Mouse (Mus musculus) hindbrain, embryonic 10.5 days (tissue): ENCODE data around the gene C1ql1. TPM values are rescaled to one million over a fixed set of nuclear protein-coding genes. Genes with fewer than 3 reads are reported as not detected.

ENCODE experiments used
- DNase-seq: peaks from one replicate; pipeline ENCODE4 v3.0.0-alpha.2; 2017; ENCODE audit warnings: low spot score
- H3K27ac ChIP-seq: fragments of 300-500 bp; sonication (generic); 2 replicates; pipeline ENCODE4 v1.5.1; 2016; ENCODE audit warnings: mild to moderate bottlenecking, moderate library complexity
- H3K27me3 ChIP-seq: fragments of 300-500 bp; sonication (generic); 2 replicates; pipeline ENCODE4 v1.6.1; 2016; ENCODE audit warnings: mild to moderate bottlenecking; ENCODE audit not compliant: poor library complexity, insufficient read depth, severe bottlenecking
- H3K36me3 ChIP-seq: fragments of 300-500 bp; sonication (generic); 2 replicates; pipeline ENCODE4 v1.6.1; 2016; ENCODE audit warnings: mild to moderate bottlenecking, moderate library complexity
- H3K4me1 ChIP-seq: fragments of 300-500 bp; sonication (generic); replicated peaks from 2 replicates; pipeline ENCODE4 v1.6.1; 2016; ENCODE audit warnings: mild to moderate bottlenecking
- H3K4me3 ChIP-seq: fragments of 300-500 bp; sonication (generic); 2 replicates; pipeline ENCODE4 v1.5.1; 2016; ENCODE audit warnings: mild to moderate bottlenecking, moderate library complexity
- H3K9me3 ChIP-seq: fragments of 300-500 bp; sonication (generic); 2 replicates; pipeline ENCODE4 v1.6.1; 2016; ENCODE audit warnings: mild to moderate bottlenecking, moderate library complexity
- WGBS: fragments of 180-500 bp; shearing (Covaris S2); methylation state at CpG from one replicate; pipeline ENCODE4 v1.1.7; 2016; 5-methylcytosine and 5-hydroxymethylcytosine counted together
- polyA plus RNA-seq: library from polyadenylated mRNA; unstranded; fragments of >200 nt; fragmentation: Nextera tagmentation; extraction: Ambion mirVana; gene quantifications from 2 replicates; pipeline ENCODE4 v1.2.1, GENCODE M21; 2016

Gene C1ql1
- polyA plus RNA-seq, result 4.4 and 11.5 TPM in 2 replicates

DNA sequence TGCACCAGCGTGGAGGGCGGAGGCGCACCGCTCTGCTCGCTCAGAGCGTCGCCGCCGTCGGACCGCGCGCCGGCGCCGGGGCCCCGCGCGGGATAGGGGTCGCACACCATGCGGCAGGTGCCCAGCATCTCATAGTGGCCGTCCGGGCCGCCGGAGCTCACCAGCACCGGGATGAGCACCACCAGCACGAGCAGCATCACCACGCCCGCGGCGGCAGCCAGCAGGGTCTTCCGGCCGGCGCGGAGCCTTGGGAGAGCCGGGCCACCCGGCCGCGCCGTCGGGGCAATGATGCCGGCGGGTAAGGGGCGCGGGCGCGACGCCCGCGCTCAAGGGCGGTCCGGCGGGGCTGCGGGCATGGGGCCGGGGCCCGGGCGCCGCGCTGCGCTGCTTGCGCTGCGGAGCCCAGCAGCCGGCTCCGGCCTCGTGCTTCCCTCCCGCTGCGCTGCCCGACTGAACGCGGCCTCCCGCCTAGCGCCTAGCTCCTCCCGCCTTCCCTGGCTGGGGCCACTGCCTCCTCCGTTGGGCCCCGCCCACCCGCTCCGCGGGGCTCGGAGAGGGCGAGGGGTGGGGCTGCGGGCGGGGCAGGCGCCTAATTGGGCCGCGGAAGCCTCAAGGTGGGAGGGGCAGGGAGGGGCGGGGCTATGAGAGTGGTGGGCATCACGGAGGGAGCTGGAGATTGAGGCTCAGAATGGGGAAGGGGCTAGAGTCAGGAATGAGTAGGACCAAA, at the start of gene C1ql1:
TSS of gene C1ql1 (minus strand) at position 424 of the 727 bp plus-strand sequence.
- DNase-seq, result peak; percentile 90
- H3K4me1 ChIP-seq, result peaks cover 50% of the 10 kb centered on the region
- peak within 1 kb of the TSS; percentile 53 for H3K4me3 ChIP-seq
- no peaks in the 10 kb centered on the region for H3K9me3 ChIP-seq
- H3K27me3 ChIP-seq, result peaks cover 98% of the 10 kb centered on the region
- no peaks in the 10 kb centered on the region for H3K36me3 ChIP-seq
- under 1% methylated on average over 87 of the region's 87 CpGs for WGBS
- peak within 1 kb of the TSS; percentile 85 for H3K27ac ChIP-seq

DNA sequence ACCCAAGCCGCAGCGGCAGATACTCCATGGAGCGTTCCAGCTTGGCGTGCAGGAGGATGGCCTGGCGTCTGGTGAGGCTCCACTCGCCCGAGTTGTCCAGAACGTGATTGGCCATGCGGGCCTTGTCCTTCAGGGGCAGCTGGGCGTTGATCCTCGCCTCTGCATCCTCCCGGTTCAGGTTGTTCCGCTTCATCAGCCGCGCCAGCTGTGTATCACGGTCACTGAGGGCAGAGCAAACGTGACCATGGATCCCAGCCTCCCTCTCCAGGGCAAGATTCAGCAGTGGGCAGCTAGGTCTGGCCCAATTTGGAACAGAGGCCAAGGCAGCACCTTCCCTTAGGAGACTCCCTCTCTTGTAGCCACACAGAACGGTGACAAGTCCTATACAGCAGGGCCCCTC, 48.5 kb upstream of the C1ql1 start:
- WGBS, result 86% methylated on average over 18 of the region's 18 CpGs
- no peak overlapping the region for H3K27ac ChIP-seq
- H3K9me3 ChIP-seq, result no peaks in the 10 kb centered on the region
- peaks cover 63% of the 10 kb centered on the region for H3K4me1 ChIP-seq
- peaks cover 63% of the 10 kb centered on the region for H3K36me3 ChIP-seq
- no peak overlapping the region for H3K4me3 ChIP-seq
- peaks cover 34% of the 10 kb centered on the region for H3K27me3 ChIP-seq
- no peak for DNase-seq

DNA sequence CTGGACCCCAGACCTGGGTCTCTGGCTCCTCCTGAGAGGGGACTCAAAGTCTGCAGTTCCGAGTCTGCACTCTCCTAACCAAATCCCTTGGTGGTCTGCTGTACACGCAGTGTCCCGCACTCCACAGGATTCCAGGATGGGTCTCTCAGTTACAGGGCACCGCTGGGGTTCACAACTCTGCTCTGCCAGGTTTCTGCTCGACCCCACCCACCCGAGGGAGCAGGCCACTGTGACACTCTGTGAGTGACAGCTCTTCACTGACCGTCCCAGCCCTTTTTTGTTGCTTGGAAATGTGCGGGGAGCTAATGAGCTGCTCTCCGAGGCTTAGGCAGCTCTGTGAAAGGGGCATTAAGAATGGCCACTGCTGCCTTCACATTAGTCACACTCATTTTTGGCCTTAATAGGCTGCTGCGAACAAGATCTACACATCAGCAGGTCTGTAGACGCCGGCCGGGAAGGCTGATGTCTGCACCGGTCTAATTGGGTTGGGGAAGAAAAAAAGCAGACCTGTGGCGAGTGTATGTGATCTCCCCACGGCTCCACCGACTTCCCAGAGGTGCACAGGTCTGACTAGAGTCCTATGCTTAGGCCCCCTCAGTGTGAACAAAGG, 47.0 kb upstream of the C1ql1 start:
- 37% methylated on average over 17 of the region's 17 CpGs for WGBS
- peaks cover 67% of the 10 kb centered on the region for H3K4me1 ChIP-seq
- no peaks in the 10 kb centered on the region for H3K9me3 ChIP-seq
- peak overlapping the region; percentile 42 for H3K27ac ChIP-seq
- peaks cover 49% of the 10 kb centered on the region for H3K36me3 ChIP-seq
- peaks cover 49% of the 10 kb centered on the region for H3K27me3 ChIP-seq
- H3K4me3 ChIP-seq, result no peak overlapping the region
- peak; percentile 43 for DNase-seq

DNA sequence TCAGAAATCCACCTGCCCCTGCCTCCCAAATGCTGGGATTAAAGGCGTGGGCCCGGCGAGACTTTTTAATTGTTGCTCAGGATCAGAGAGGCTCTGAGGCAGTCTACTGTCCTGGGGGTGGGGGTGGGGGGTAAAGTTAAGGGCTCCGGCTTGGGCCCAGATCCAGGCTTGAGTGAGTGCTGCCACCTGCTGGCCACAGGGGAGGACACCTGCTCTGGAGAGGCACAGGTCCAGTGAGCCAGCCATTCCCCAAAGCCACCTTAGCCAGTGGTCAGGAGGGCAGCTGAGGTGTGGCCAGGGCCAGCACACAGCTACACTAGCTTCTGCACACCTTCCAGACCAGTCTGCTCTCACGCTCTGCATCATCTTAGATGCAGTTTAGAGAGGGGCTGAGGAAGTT, 46.5 kb upstream of the C1ql1 start:
- H3K4me3 ChIP-seq, result no peak overlapping the region
- H3K27me3 ChIP-seq, result peaks cover 54% of the 10 kb centered on the region
- peaks cover 61% of the 10 kb centered on the region for H3K4me1 ChIP-seq
- peak overlapping the region; percentile 42; the same call in 1 of the 2 replicates for H3K27ac ChIP-seq
- DNase-seq, result peak; percentile 82
- H3K36me3 ChIP-seq, result peaks cover 43% of the 10 kb centered on the region
- 7% methylated on average over 5 of the region's 5 CpGs for WGBS
- H3K9me3 ChIP-seq, result no peaks in the 10 kb centered on the region

DNA sequence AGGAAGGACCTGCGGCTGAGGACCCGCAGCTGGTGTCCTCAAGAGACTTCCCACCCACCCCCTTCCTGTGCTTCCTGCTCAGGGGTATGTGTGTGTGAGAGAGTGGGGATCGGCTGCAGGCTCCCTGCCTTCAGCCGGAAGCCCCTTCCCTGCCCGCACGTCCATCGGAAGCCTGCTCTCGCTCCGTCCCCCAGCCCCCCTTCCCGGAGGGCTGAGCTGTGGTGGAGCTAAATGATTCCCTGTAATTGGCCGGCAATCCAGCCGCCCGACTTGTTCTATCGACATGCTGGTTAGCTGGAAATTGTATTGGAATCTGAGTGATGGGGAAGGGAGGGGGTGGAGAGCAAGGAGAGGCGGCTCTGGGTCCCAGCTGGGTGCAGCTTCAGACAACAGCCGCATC, 45.2 kb upstream of the C1ql1 start:
- Histone ChIP-seq H3K9me3 (no peaks in the 10 kb centered on the region), H3K27me3 (peaks cover 63% of the 10 kb centered on the region), H3K36me3 (peaks cover 30% of the 10 kb centered on the region), H3K27ac (peak overlapping the region; percentile 65), H3K4me3 (peak overlapping the region; percentile 34), H3K4me1 (peaks cover 63% of the 10 kb centered on the region)
- WGBS, result 2% methylated on average over 16 of the region's 16 CpGs
- peak; percentile 50 for DNase-seq

DNA sequence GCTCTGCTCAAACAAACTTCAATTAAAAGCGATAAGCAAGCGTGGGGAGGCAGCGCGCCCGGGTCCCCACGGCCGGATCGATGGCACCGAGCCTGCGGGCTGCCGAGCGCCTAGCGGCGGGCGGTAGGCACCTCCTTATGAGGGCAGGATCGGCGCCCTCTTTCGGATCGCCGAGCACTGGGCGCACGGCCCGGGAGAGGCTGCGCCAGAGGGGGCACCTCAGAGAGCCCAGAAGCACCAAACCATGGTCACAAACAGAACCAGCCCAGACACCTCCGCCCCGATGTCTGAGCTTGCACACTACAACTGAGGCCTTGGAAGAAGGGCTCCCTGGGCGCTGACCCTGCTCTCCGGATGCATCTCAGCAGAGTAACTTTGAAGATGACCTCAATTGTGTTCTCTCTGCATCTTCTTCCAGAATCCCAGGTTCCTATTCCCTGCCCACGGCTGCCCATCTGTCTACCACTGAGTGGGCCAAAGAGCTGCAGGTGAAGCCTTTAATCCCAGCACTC, 43.7 kb upstream of the C1ql1 start:
- Histone ChIP-seq H3K4me1 (peaks cover 74% of the 10 kb centered on the region), H3K4me3 (peak overlapping the region; percentile 56), H3K36me3 (peaks cover 16% of the 10 kb centered on the region), H3K9me3 (no peaks in the 10 kb centered on the region), H3K27ac (peak overlapping the region; percentile 70; the same call in 1 of the 2 replicates), H3K27me3 (peaks cover 69% of the 10 kb centered on the region)
- WGBS, result 1% methylated on average over 29 of the region's 29 CpGs
- peak; percentile 53 for DNase-seq

DNA sequence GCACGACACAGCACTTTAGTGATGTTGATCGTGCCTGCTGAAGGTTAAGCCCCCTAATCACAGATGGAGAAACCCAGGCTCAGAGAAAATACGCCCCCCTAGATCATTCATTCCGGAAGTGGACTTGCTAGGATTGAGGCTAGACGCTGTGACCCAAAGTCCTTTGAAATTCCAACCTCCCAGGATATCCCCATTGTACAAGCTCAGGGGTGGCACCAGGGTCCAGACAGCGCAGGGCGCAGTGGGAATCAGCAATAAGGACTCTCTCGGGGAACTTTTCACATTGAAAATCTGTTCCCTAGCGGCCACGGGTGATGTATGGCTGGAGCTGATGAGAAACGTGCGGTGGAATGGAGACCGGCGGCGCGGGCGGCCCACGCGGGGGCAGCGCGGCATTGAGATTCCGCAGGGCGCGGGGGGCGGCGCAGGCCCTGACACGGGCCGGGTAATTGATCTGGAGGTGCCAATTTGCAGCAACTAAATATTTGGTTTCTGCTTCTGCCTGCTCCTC, 43.2 kb upstream of the C1ql1 start:
- Histone ChIP-seq H3K27ac (peak overlapping the region; percentile 70), H3K27me3 (peaks cover 66% of the 10 kb centered on the region), H3K4me3 (peak overlapping the region; percentile 56), H3K4me1 (peaks cover 77% of the 10 kb centered on the region), H3K36me3 (peaks cover 10% of the 10 kb centered on the region), H3K9me3 (no peaks in the 10 kb centered on the region)
- peak; percentile 21 for DNase-seq
- WGBS, result 5% methylated on average over 28 of the region's 28 CpGs

DNA sequence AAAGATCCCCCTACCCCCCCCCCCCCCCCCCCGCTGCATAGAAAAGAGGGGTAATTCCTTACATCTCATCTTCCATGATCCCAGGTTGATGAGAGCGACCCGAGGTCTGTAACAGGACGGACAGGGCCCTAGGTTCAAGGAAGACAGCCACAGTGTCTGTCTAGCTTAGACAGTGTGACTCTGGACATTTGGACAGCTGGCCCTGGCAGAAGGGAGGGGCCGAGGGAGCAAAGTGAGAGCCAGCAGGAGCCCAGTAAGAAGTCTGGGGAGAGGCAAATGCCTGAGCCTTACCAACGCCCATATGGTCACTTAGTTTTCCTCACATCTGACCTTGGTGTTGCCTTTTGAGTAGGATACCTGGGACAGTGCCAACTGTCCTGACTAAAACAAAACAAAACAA, 38.7 kb upstream of the C1ql1 start:
- Histone ChIP-seq H3K4me3 (no peak overlapping the region), H3K27ac (no peak overlapping the region), H3K36me3 (no peaks in the 10 kb centered on the region), H3K4me1 (peaks cover 69% of the 10 kb centered on the region), H3K9me3 (no peaks in the 10 kb centered on the region), H3K27me3 (peaks cover 55% of the 10 kb centered on the region)
- peak; percentile 19 for DNase-seq
- 62% methylated on average over 6 of the region's 6 CpGs for WGBS

DNA sequence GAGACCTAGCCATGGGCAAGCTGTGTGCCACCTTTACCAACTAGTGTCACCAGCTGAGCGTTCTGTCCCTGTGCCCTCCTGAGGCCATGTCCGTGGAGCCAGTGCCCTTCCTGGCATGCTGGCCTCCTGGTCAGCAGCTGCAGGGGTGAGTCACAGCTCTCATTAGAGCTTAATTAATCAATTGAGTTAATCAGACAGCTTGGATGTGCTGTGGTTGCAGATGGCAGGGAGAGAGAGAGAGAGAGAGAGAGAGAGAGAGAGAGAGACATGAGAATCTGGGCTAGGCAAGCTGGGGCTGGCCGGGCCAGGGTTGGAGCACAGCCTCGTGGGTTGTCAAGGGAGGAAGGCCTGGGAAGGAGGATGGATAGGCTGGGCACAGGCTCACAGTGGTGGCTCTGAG, 38.1 kb upstream of the C1ql1 start:
- no peaks in the 10 kb centered on the region for H3K36me3 ChIP-seq
- H3K9me3 ChIP-seq, result no peaks in the 10 kb centered on the region
- peaks cover 66% of the 10 kb centered on the region for H3K4me1 ChIP-seq
- 62% methylated on average over 4 of the region's 4 CpGs for WGBS
- H3K27me3 ChIP-seq, result peaks cover 52% of the 10 kb centered on the region
- peak overlapping the region; percentile 53 for H3K27ac ChIP-seq
- no peak overlapping the region for H3K4me3 ChIP-seq
- DNase-seq, result no peak

DNA sequence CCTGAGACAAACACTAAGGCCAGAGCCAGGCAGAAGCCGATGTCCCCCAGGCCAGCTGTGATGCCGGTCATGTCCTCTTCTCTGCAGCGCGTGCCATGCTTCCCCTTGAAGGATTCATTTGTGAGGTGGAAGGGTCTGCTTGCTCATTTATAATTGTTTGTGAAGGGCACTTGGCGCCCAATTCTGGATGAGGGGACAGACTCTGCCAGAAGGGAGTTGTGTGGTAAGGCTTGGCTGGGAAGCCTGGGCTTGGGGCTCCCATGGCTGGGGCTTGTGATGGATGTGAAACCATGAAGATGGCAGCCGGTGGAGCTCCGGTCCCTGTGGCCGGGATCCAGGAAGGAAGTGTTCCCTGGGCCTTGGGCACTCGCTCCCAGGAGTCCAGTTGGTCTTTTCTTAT, 37.6 kb upstream of the C1ql1 start:
- peaks cover 61% of the 10 kb centered on the region for H3K4me1 ChIP-seq
- H3K4me3 ChIP-seq, result no peak overlapping the region
- no peaks in the 10 kb centered on the region for H3K9me3 ChIP-seq
- peak overlapping the region; percentile 53; the same call in 1 of the 2 replicates for H3K27ac ChIP-seq
- peaks cover 49% of the 10 kb centered on the region for H3K27me3 ChIP-seq
- no peak for DNase-seq
- 91% methylated on average over 9 of the region's 9 CpGs for WGBS
- no peaks in the 10 kb centered on the region for H3K36me3 ChIP-seq

DNA sequence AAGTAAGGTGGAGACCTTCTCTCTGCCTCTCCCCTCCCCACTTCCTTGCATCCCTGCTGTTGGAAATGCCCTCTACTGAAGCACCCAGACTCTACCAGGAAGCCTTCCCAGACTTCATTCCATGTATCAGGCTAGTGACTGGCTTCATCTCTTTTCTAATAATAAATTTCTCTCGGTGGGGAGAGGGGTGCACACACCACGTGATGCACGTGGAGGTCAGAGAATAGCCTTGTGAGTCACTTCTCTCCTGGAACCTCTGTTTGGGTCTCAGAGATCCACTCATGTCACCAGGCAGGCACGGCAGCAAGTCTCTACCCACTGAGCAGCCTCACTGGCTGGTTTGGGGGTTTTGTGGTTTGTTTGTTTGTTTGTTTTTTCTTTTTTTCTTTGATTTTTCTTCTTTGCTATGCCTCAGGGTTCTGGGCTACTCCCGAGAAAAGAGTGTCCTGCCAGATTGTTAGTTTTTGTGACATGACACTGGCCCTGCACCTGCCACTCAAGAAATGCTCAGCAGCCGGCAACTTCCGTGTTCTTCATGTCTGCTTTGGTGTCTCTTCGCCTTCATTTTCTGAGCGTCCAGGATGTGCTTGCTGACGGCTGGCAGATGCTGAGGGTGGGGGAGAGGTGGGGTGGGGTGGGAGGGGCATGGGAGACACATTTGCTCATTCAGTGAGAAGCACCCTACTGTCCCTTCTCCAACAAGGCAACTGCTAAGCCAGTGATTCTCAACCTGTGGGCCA, 34.8 kb upstream of the C1ql1 start:
- no peaks in the 10 kb centered on the region for H3K9me3 ChIP-seq
- no peak overlapping the region for H3K4me3 ChIP-seq
- H3K36me3 ChIP-seq, result no peaks in the 10 kb centered on the region
- 65% methylated on average over 10 of the region's 10 CpGs for WGBS
- H3K27me3 ChIP-seq, result peaks cover 35% of the 10 kb centered on the region; the same call in 1 of the 2 replicates
- peaks cover 63% of the 10 kb centered on the region for H3K4me1 ChIP-seq
- H3K27ac ChIP-seq, result no peak overlapping the region
- no peak for DNase-seq

DNA sequence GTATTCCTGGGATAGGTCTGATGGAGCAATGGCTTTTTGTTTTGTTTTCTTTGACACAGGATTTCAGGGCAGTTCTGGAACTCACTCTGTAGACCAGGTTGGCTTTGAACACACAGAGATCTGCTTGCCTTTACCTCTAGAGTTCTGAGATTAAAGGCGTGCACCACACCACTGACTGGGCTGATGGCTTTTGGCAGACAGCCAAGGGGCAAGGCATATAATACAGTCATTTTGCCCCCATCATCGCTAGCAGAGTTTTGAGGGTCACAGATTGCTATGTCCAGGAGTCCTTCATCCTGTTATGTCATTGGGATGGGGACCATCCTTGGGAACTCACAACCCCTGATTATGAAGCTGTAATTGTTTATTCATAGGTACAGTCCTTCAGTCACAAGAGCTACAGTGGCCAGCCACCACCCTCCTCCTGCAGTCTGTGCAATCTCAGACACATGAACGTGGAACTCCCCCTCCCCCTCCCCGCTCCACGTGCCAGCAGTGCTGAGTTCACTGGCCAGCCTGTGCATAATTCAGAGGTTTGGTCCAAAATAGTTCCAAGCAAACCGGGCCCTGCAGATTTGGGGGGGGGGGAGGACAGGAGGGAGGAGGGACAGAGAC, 31.7 kb upstream of the C1ql1 start:
- 63% methylated on average over 6 of the region's 6 CpGs for WGBS
- H3K36me3 ChIP-seq, result no peaks in the 10 kb centered on the region
- peaks cover 34% of the 10 kb centered on the region for H3K4me1 ChIP-seq
- peaks cover 31% of the 10 kb centered on the region; the same call in 1 of the 2 replicates for H3K27me3 ChIP-seq
- no peaks in the 10 kb centered on the region for H3K9me3 ChIP-seq
- DNase-seq, result no peak
- H3K27ac ChIP-seq, result no peak overlapping the region
- H3K4me3 ChIP-seq, result no peak overlapping the region
